Mouse (Mus musculus): ENCODE measurements around the gene Olfr881. TPM values are rescaled to one million over a fixed set of nuclear protein-coding genes. Genes with fewer than 3 reads are reported as not detected.

Gene Olfr881
- not detected in 2 replicates for polyA plus RNA-seq (2014; fragmentation: Nextera tagmentation; extraction: Ambion mirVana)

DNA sequence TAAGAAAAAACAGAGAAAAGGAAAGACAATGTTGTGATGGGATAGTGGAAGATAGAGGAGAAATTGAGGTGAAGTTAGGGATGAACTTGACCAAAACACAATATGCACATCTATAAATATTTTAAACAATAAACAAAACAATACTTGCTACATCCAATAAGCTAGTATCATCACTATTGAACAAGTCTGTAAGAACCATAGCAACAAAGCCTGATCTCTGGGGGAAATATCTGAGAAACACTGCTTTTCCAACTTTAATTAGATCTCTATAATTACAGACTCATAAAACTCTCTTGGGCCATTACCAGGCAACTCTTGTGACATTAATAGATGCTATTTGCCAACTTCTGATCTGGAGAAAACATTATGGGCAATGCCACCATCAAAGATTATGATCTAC is at the start of gene Olfr881:
Gene Olfr881, plus strand, starts transcription at position 301 of the 400 bp plus-strand sequence.
- Histone ChIP-seq H3K4me3 (ENCODE audit: low read depth, low read length) (no peak within 1 kb of the TSS), H3K27me3 (ENCODE audit: control insufficient read depth, insufficient read depth, low read length) (no peaks in the 10 kb centered on the region), H3K27ac (replicated peaks; ENCODE audit: low read depth, low read length) (no peak within 1 kb of the TSS), H3K9me3 (replicated peaks; ENCODE audit: control insufficient read depth, low read length) (no peaks in the 10 kb centered on the region), H3K4me1 (ENCODE audit: control insufficient read depth, insufficient read depth, low read length) (no peaks in the 10 kb centered on the region), H3K4me2 (ENCODE audit: low read depth, low read length) (no peak within 1 kb of the TSS), H3K36me3 (replicated peaks; ENCODE audit: control insufficient read depth, insufficient read depth, low read depth, low read length) (no peaks in the 10 kb centered on the region), H3K9ac (replicated peaks; ENCODE audit: low read length) (no peak within 1 kb of the TSS)
- DNase-seq (ENCODE audit: low spot score) (no peak), ATAC-seq (replicated peaks; ENCODE audit: insufficient number of reproducible peaks, low FRiP score, low TSS enrichment, low read depth) (no peak)

DNA sequence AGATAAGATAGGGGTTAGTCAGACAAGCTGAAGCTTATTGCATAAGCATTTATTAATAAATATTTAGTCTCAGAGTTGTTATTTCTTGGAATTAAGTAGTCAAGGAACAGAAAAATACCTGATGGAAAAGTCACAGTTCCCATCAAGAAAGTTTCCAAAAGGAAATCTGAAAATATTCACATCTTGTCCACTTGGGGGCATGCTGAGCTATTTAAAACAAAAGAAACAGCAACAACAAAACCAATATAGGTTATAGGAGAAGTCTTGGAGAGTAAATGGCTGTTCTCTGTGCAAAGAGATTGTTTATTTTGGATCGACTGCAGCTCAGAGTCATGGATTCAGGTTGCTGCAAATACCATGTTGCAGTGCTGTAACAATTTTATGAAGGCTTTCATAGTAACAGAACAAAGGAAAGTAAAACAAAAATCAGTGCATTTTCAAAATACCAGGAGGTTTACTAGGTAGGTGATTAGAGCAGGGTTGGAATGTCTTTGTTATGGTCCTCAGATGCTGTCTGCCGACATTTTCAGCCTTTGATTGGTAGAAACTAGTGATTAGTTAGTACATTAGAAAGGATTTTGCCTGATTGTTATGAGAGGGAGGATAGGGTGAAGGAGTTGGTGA is 7.1 kb downstream of the Olfr881 start:
- ATAC-seq (replicated peaks; ENCODE audit: insufficient number of reproducible peaks, low FRiP score, low TSS enrichment, low read depth) (no peak), DNase-seq (ENCODE audit: low spot score) (peak; percentile 33)
- 50% methylated on average over 2 of the region's 2 CpGs for WGBS

DNA sequence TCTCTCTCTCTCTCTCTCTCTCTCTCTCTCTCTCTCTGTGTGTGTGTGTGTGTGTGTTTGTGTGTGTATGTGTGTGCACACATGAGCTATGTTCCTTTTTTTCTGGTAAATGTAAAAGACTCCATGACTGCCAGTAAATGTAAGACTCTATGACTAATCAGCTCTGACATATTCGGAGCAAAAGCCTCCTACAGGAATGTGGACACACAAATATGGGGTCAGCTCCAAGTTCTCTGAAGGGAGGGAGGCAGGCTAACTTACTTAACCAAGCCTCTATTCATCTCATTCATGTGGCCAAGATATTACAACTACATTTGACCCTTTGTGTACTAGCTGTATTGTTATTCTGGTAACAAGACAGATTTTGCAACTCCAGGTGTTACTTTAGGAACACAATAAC is 8.4 kb downstream of the Olfr881 start:
- WGBS: 65% methylated on average over 1 of the region's 1 CpGs

More for the DNA sequence above, 7.1 kb downstream of the Olfr881 start:
- H3K4me2 ChIP-seq (ENCODE audit: low read depth, low read length): no peak overlapping the region
- no peak overlapping the region for H3K4me3 ChIP-seq (ENCODE audit: low read depth, low read length)
- H3K4me1 ChIP-seq (ENCODE audit: control insufficient read depth, insufficient read depth, low read length): no peaks in the 10 kb centered on the region
- H3K9me3 ChIP-seq (replicated peaks; ENCODE audit: control insufficient read depth, low read length): no peaks in the 10 kb centered on the region
- no peak overlapping the region for H3K9ac ChIP-seq (replicated peaks; ENCODE audit: low read length)
- H3K27ac ChIP-seq (replicated peaks; ENCODE audit: low read depth, low read length): no peak overlapping the region
- H3K36me3 ChIP-seq (replicated peaks; ENCODE audit: control insufficient read depth, insufficient read depth, low read depth, low read length): no peaks in the 10 kb centered on the region
- no peaks in the 10 kb centered on the region for H3K27me3 ChIP-seq (ENCODE audit: control insufficient read depth, insufficient read depth, low read length)

DNA sequence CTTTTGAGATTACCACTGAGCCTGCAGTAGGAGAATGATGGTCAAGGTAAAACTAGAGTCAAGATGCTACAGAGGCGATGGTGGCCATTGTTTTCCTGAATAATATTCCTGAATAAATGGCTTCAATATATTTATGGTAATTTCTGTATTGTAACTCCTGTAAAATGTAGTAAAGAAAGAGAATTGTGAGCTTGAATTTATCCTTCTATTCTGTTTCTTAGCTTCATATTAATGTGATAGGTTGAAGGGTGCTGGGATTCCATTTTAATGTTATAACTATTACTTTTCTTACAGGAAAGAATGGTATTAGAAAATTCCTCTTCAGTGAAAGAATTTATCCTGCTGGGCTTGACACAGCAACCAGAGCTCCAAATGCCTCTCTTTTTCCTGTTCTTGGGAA is 33.9 kb downstream of the Olfr881 start, which contains the start of gene Olfr883:
Gene Olfr883, plus strand, starts transcription at position 301 of the 400 bp plus-strand sequence.
- WGBS: 90% methylated on average over 1 of the region's 1 CpGs
- no peaks in the 10 kb centered on the region for H3K36me3 ChIP-seq (replicated peaks; ENCODE audit: control insufficient read depth, insufficient read depth, low read depth, low read length)
- no peak within 1 kb of the TSS for H3K4me2 ChIP-seq (ENCODE audit: low read depth, low read length)
- ATAC-seq (replicated peaks; ENCODE audit: insufficient number of reproducible peaks, low FRiP score, low TSS enrichment, low read depth) (no peak), DNase-seq (ENCODE audit: low spot score) (no peak)
- H3K27me3 ChIP-seq (ENCODE audit: control insufficient read depth, insufficient read depth, low read length): no peaks in the 10 kb centered on the region
- no peaks in the 10 kb centered on the region for H3K4me1 ChIP-seq (ENCODE audit: control insufficient read depth, insufficient read depth, low read length)
- no peak within 1 kb of the TSS for H3K4me3 ChIP-seq (ENCODE audit: low read depth, low read length)
- no peaks in the 10 kb centered on the region for H3K9me3 ChIP-seq (replicated peaks; ENCODE audit: control insufficient read depth, low read length)
- H3K9ac ChIP-seq (replicated peaks; ENCODE audit: low read length): no peak within 1 kb of the TSS
- no peak within 1 kb of the TSS for H3K27ac ChIP-seq (replicated peaks; ENCODE audit: low read depth, low read length)

More for the DNA sequence above, 8.4 kb downstream of the Olfr881 start:
- H3K4me3 ChIP-seq (ENCODE audit: low read depth, low read length): no peak overlapping the region
- no peak for DNase-seq (ENCODE audit: low spot score)
- H3K36me3 ChIP-seq (replicated peaks; ENCODE audit: control insufficient read depth, insufficient read depth, low read depth, low read length): no peaks in the 10 kb centered on the region
- no peaks in the 10 kb centered on the region for H3K9me3 ChIP-seq (replicated peaks; ENCODE audit: control insufficient read depth, low read length)
- no peaks in the 10 kb centered on the region for H3K4me1 ChIP-seq (ENCODE audit: control insufficient read depth, insufficient read depth, low read length)
- no peaks in the 10 kb centered on the region for H3K27me3 ChIP-seq (ENCODE audit: control insufficient read depth, insufficient read depth, low read length)
- H3K4me2 ChIP-seq (ENCODE audit: low read depth, low read length): no peak overlapping the region
- no peak for ATAC-seq (replicated peaks; ENCODE audit: insufficient number of reproducible peaks, low FRiP score, low TSS enrichment, low read depth)
- no peak overlapping the region for H3K27ac ChIP-seq (replicated peaks; ENCODE audit: low read depth, low read length)
- H3K9ac ChIP-seq (replicated peaks; ENCODE audit: low read length): no peak overlapping the region

Other genes with a start within 250 kb of the Olfr881 start
- gene Olfr874, start 246.7 kb upstream of the Olfr881 start, polyA plus RNA-seq (2014; fragmentation: Nextera tagmentation; extraction: Ambion mirVana): not detected in 2 replicates
- not detected in 2 replicates for gene Olfr875, start 220.0 kb upstream of the Olfr881 start, polyA plus RNA-seq (2014; fragmentation: Nextera tagmentation; extraction: Ambion mirVana)
- gene Olfr876, start 188.8 kb upstream of the Olfr881 start, polyA plus RNA-seq (2014; fragmentation: Nextera tagmentation; extraction: Ambion mirVana): not detected in 2 replicates
- not detected in 2 replicates for gene Olfr877, start 137.6 kb upstream of the Olfr881 start, polyA plus RNA-seq (2014; fragmentation: Nextera tagmentation; extraction: Ambion mirVana)
- 0.04 TPM in 1 of 2 replicates, not detected in the other for gene Olfr145, start 95.1 kb upstream of the Olfr881 start, polyA plus RNA-seq (2014; fragmentation: Nextera tagmentation; extraction: Ambion mirVana)
- not detected in 2 replicates for gene Olfr878, start 74.0 kb upstream of the Olfr881 start, polyA plus RNA-seq (2014; fragmentation: Nextera tagmentation; extraction: Ambion mirVana)
- gene Olfr883, start 34.0 kb downstream of the Olfr881 start, polyA plus RNA-seq (2014; fragmentation: Nextera tagmentation; extraction: Ambion mirVana): not detected in 2 replicates
- not detected in 2 replicates for gene Olfr884, start 54.7 kb downstream of the Olfr881 start, polyA plus RNA-seq (2014; fragmentation: Nextera tagmentation; extraction: Ambion mirVana)
- not detected in 2 replicates for gene Olfr885, start 69.5 kb downstream of the Olfr881 start, polyA plus RNA-seq (2014; fragmentation: Nextera tagmentation; extraction: Ambion mirVana)
- not detected in 2 replicates for gene Olfr887, start 92.2 kb downstream of the Olfr881 start, polyA plus RNA-seq (2014; fragmentation: Nextera tagmentation; extraction: Ambion mirVana)
- gene Olfr888, start 116.3 kb downstream of the Olfr881 start, polyA plus RNA-seq (2014; fragmentation: Nextera tagmentation; extraction: Ambion mirVana): not detected in 2 replicates
- gene Olfr889, start 123.4 kb downstream of the Olfr881 start, polyA plus RNA-seq (2014; fragmentation: Nextera tagmentation; extraction: Ambion mirVana): 0.04 and 0.13 TPM in 2 replicates
- not detected in 2 replicates for gene Olfr890, start 150.7 kb downstream of the Olfr881 start, polyA plus RNA-seq (2014; fragmentation: Nextera tagmentation; extraction: Ambion mirVana)
- gene Olfr891, start 189.0 kb downstream of the Olfr881 start, polyA plus RNA-seq (2014; fragmentation: Nextera tagmentation; extraction: Ambion mirVana): not detected in 2 replicates
- not detected in 2 replicates for gene Olfr893, start 216.5 kb downstream of the Olfr881 start, polyA plus RNA-seq (2014; fragmentation: Nextera tagmentation; extraction: Ambion mirVana)
- not detected in 2 replicates for gene Olfr894, start 226.2 kb downstream of the Olfr881 start, polyA plus RNA-seq (2014; fragmentation: Nextera tagmentation; extraction: Ambion mirVana)

Measured in embryonic facial prominence, embryonic 11.5 days (tissue).